Mouse (Mus musculus) bone marrow macrophage, adult 2 months (primary cell): Measurements from ENCODE around the gene Padi6.

Source experiments
- CTCF ChIP-seq: IDR thresholded peaks from 2 replicates; pipeline ENCODE4 v1.5.1; 2012; ENCODE audit warnings: low read depth, mild to moderate bottlenecking, low read length, moderate library complexity
- POLR2A ChIP-seq: IDR thresholded peaks from 2 replicates; pipeline ENCODE4 v1.6.1; 2012; ENCODE audit warnings: mild to moderate bottlenecking, low read depth, low read length, borderline replicate concordance

- TF ChIP-seq POLR2A (no peak), CTCF (no peak)
Observed at GRCm38 (mm10) chr4:140747978-140748377, 5.5 kb upstream of the Padi6 start.
